Mouse (Mus musculus) liver, embryonic 14.5 days (tissue): Measurements from ENCODE around the gene Igfbp2. TPM values are rescaled to one million over a fixed set of nuclear protein-coding genes. Genes with fewer than 3 reads are reported as not detected.

Experiments used
- ATAC-seq: fragments of 200-750 bp; cut with Nextera tagmentation; 2 replicates; pipeline ENCODE4 v1.8.0; 2017; ENCODE audit warnings: moderate number of reproducible peaks, mild to moderate bottlenecking, moderate library complexity; ENCODE audit not compliant: insufficient read depth
- DNase-seq, 3 experiments: peaks; one replicate each; pipeline ENCODE4 v3.0.0-alpha.2; 2012 to 2013; ENCODE audit warnings: low read depth in 3 of 3, low spot score in 3 of 3
- H3K27ac ChIP-seq: fragments of 300-500 bp; sonication (generic); 2 replicates; pipeline ENCODE4 v1.5.1; 2014; ENCODE audit warnings: moderate library complexity, mild to moderate bottlenecking, control low read depth, inconsistent platforms
- H3K27me3 ChIP-seq: fragments of 300-500 bp; sonication (generic); 2 replicates; pipeline ENCODE4 v1.6.1; 2014; ENCODE audit warnings: mild to moderate bottlenecking, low read length, moderate library complexity; ENCODE audit not compliant: control insufficient read depth, insufficient read depth
- H3K36me3 ChIP-seq: fragments of 300-500 bp; sonication (generic); replicated peaks from 2 replicates; pipeline ENCODE4 v1.6.1; 2014; ENCODE audit warnings: low read depth; ENCODE audit not compliant: control insufficient read depth, insufficient read depth
- H3K4me1 ChIP-seq, 2 experiments: fragments of 200-500 bp in 1 of 2; fragments of 300-500 bp in 1 of 2; sonication (generic) in 1 of 2; replicated peaks; 2 replicates each; pipeline ENCODE4 v1.6.1; 2012 to 2014; ENCODE audit warnings: antibody characterized with exemption in 1 of 2, inconsistent platforms in 1 of 2, low read length in 1 of 2; ENCODE audit not compliant: control insufficient read depth in 2 of 2, insufficient read depth in 2 of 2
- H3K4me2 ChIP-seq: fragments of 300-500 bp; sonication (generic); 2 replicates; pipeline ENCODE4 v1.6.1; 2014; ENCODE audit warnings: low read depth, mild to moderate bottlenecking, control low read depth, moderate library complexity
- H3K4me3 ChIP-seq, 2 experiments: fragments of 200-500 bp in 1 of 2; fragments of 300-500 bp in 1 of 2; sonication (generic) in 1 of 2; 2 replicates each; pipeline ENCODE4 v1.5.1; 2012 to 2014; ENCODE audit warnings: low read depth in 2 of 2, low read length in 2 of 2, mild to moderate bottlenecking in 2 of 2, control low read depth in 1 of 2, inconsistent platforms in 1 of 2, moderate library complexity in 1 of 2; ENCODE audit not compliant: insufficient read depth in 1 of 2
- H3K9ac ChIP-seq: fragments of 300-500 bp; sonication (generic); replicated peaks from 2 replicates; pipeline ENCODE4 v1.6.1; 2014; ENCODE audit warnings: mild to moderate bottlenecking, control low read depth, moderate library complexity
- H3K9me3 ChIP-seq: fragments of 300-500 bp; sonication (generic); 2 replicates; pipeline ENCODE4 v1.6.1; 2016; ENCODE audit warnings: low read length, mixed read lengths; ENCODE audit not compliant: control insufficient read depth
- CTCF ChIP-seq: IDR thresholded peaks from 2 replicates; pipeline ENCODE4 v1.5.1; 2016; ENCODE audit warnings: antibody characterized with exemption, low read depth, control low read depth
- EP300 ChIP-seq: IDR thresholded peaks from 2 replicates; pipeline ENCODE4 v1.6.1; 2016; ENCODE audit warnings: antibody characterized with exemption, low read depth
- WGBS: fragments of 180-500 bp; shearing (Covaris S2); extraction: QIAGEN DNeasy Blood & Tissue Kit; methylation state at CpG from one replicate; pipeline ENCODE4 v1.1.7; 2014; ENCODE audit not compliant: insufficient replicate concordance; 5-methylcytosine and 5-hydroxymethylcytosine counted together
- polyA plus RNA-seq, 2 experiments: library from polyadenylated mRNA; depleted of rRNA in 1 of 2; stranded (reverse) in 1 of 2; unstranded in 1 of 2; fragments of >200 nt; fragmentation: Nextera tagmentation in 1 of 2; extraction: Ambion mirVana in 1 of 2; gene quantifications; 2 replicates each; pipeline versions ENCODE4 v1.2.1 to v1.2.3; 2012 to 2014

The Igfbp2 gene
- 2.4 and 3.4 TPM in 2 replicates for polyA plus RNA-seq (2012; rRNA removed)
- polyA plus RNA-seq (2014; fragmentation: Nextera tagmentation; extraction: Ambion mirVana): 1.6 and 2.3 TPM in 2 replicates

GRCm38 (mm10) chr1:72823751-72824706, at the start of gene Igfbp2:
TSS of gene Igfbp2 (plus strand) at chr1:72824503.
- Histone ChIP-seq H3K36me3 (no peaks in the 10 kb centered on the region), H3K4me1 (no peaks in the 10 kb centered on the region), H3K9ac (no peak within 1 kb of the TSS), H3K4me3 (peak within 1 kb of the TSS in 1 of 2 experiments; percentile 35; a peak in 3 of 4 replicates), H3K9me3 (no peaks in the 10 kb centered on the region), H3K27ac (no peak within 1 kb of the TSS), H3K27me3 (peaks cover 49% of the 10 kb centered on the region), H3K4me2 (peak within 1 kb of the TSS; percentile 58)
- DNase-seq: no peak
- 2% methylated on average over 49 of the region's 58 CpGs for WGBS
- no peak for ATAC-seq
- TF ChIP-seq EP300 (no peak), CTCF (no peak)

DNA sequence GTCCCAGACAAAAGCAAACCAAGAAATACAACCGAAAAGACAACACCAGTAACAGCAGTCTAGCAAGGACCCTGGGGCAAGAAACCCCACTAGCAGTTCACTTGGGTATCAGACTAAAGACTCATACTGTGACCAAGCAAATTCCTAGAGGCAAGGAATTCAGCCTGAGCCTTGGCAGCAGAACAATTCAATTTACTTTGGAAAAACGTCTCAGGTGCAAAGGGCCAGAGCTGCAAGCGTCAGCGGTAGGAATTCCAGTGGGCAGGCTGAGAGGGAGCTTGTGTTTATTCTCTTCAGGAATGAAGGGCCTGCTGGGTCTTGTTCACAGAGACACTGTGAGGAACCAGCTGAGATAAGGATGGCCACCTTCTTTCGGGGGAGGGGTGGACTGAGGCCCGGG, 45.5 kb upstream of the Igfbp2 start:
- no peak overlapping the region for H3K4me2 ChIP-seq
- 31% methylated on average over 6 of the region's 6 CpGs for WGBS
- H3K36me3 ChIP-seq: no peaks in the 10 kb centered on the region
- H3K9me3 ChIP-seq: no peaks in the 10 kb centered on the region
- DNase-seq (no peak), ATAC-seq (no peak)
- H3K4me3 ChIP-seq: no peak overlapping the region
- H3K27ac ChIP-seq: no peak overlapping the region
- no peak for TF ChIP-seq CTCF
- H3K27me3 ChIP-seq: no peaks in the 10 kb centered on the region
- no peak overlapping the region for H3K9ac ChIP-seq
- H3K4me1 ChIP-seq: no peaks in the 10 kb centered on the region

GRCm38 (mm10) chr1:72780720-72781119, 43.6 kb upstream of the Igfbp2 start:
- no peak for ATAC-seq
- WGBS: 65% methylated on average over 7 of the region's 7 CpGs
- no peaks in the 10 kb centered on the region for H3K36me3 ChIP-seq
- H3K4me3 ChIP-seq: no peak overlapping the region
- H3K27me3 ChIP-seq: no peaks in the 10 kb centered on the region
- no peak overlapping the region for H3K9ac ChIP-seq
- DNase-seq: no peak
- H3K4me1 ChIP-seq: no peaks in the 10 kb centered on the region
- TF ChIP-seq EP300 (no peak), CTCF (no peak)
- H3K9me3 ChIP-seq: no peaks in the 10 kb centered on the region
- no peak overlapping the region for H3K4me2 ChIP-seq
- H3K27ac ChIP-seq: no peak overlapping the region

GRCm38 (mm10) chr1:72783341-72783740, 41.0 kb upstream of the Igfbp2 start:
- no peak for TF ChIP-seq EP300
- no peak for TF ChIP-seq CTCF
- Histone ChIP-seq H3K27me3 (no peaks in the 10 kb centered on the region), H3K4me2 (no peak overlapping the region), H3K4me1 (no peaks in the 10 kb centered on the region), H3K9me3 (no peaks in the 10 kb centered on the region), H3K9ac (no peak overlapping the region), H3K27ac (no peak overlapping the region), H3K36me3 (no peaks in the 10 kb centered on the region), H3K4me3 (no peak overlapping the region)
- ATAC-seq (no peak), DNase-seq (no peak)
- 13% methylated on average over 2 of the region's 2 CpGs for WGBS

DNA sequence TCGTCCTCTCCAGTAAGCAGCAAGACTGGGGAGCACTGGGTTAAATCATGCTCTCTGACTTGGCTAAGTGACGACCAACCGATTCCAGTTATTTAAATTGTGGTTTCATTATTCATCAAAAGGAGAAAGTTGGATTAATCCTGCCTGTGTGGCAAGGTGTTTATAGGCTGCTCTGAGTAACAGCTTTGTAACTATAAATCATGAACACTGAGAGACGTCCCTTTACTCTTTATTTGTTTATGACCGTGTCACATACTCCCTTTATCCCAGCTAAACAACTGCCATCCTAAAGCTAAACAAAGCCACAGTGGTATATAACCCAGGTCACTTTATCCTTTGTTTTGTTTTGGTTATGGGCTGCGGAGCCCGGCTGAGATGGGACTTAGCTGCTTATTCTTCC, 40.3 kb upstream of the Igfbp2 start:
- DNase-seq: no peak

More for the DNA sequence above, 40.3 kb upstream of the Igfbp2 start:
- no peak overlapping the region for H3K27ac ChIP-seq
- TF ChIP-seq CTCF: no peak
- no peak for TF ChIP-seq EP300
- no peaks in the 10 kb centered on the region for H3K4me1 ChIP-seq
- no peaks in the 10 kb centered on the region for H3K9me3 ChIP-seq
- H3K4me2 ChIP-seq: no peak overlapping the region
- H3K9ac ChIP-seq: no peak overlapping the region
- H3K27me3 ChIP-seq: no peaks in the 10 kb centered on the region
- no peak overlapping the region for H3K4me3 ChIP-seq
- 33% methylated on average over 7 of the region's 7 CpGs for WGBS
- H3K36me3 ChIP-seq: no peaks in the 10 kb centered on the region
- no peak for ATAC-seq
